Mouse (Mus musculus) bone marrow, adult 2 months (tissue): Measurements from ENCODE around the gene Clba1.

Source experiments
- CTCF ChIP-seq: fragments of 200-500 bp; IDR thresholded peaks from 2 replicates; pipeline ENCODE4 v1.5.1; 2011; ENCODE audit warnings: low read length, control low read depth; ENCODE audit not compliant: control insufficient read depth, insufficient read depth
- POLR2A ChIP-seq: fragments of 200-500 bp; IDR thresholded peaks from 2 replicates; pipeline ENCODE4 v1.6.1; 2011; ENCODE audit warnings: low read depth, mild to moderate bottlenecking, control low read depth, low read length, borderline replicate concordance; ENCODE audit not compliant: control insufficient read depth

DNA sequence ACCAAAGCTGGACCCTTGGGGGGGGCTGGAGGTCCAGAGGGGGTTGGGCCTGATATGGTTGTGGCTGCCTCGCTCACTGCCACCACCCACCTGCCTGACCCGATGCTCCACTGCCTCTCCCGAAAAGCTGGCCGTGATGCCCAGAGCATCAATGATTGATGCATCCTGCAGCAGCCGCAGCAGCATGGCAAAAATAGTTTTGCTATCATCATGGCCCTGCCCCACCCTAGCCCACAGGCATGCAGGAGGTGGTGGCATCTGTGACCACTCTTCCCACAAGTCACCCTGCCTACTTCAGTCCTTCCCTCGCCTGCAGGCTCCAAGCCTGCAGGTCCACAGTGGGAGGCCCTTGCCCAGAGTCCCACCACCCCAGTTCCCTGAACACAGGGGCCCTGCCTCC, 2.7 kb upstream of the Clba1 start:
- TF ChIP-seq CTCF: no peak
- no peak for TF ChIP-seq POLR2A
